Mouse (Mus musculus) lung, embryonic 15.5 days (tissue): Measurements from ENCODE around the gene Eprs. TPM values are rescaled to one million over a fixed set of nuclear protein-coding genes. Genes with fewer than 3 reads are reported as not detected.

ENCODE experiments used
- ATAC-seq: fragments of 200-750 bp; cut with Nextera tagmentation; 2 replicates; pipeline ENCODE4 v1.8.0; 2017; ENCODE audit warnings: moderate number of reproducible peaks, borderline replicate concordance; ENCODE audit not compliant: low FRiP score, low TSS enrichment; ENCODE audit errors: extremely low read depth
- H3K27ac ChIP-seq: fragments of 300-500 bp; sonication (generic); 2 replicates; pipeline ENCODE4 v1.5.1; 2015; ENCODE audit warnings: moderate library complexity, mild to moderate bottlenecking, inconsistent platforms
- H3K27me3 ChIP-seq: fragments of 300-500 bp; sonication (generic); 2 replicates; pipeline ENCODE4 v1.6.1; 2015; ENCODE audit warnings: inconsistent platforms
- H3K36me3 ChIP-seq: fragments of 300-500 bp; sonication (generic); 2 replicates; pipeline ENCODE4 v1.6.1; 2015; ENCODE audit warnings: inconsistent platforms
- H3K4me1 ChIP-seq: fragments of 300-500 bp; sonication (generic); 2 replicates; pipeline ENCODE4 v1.6.1; 2015; ENCODE audit warnings: inconsistent platforms
- H3K4me2 ChIP-seq: fragments of 300-500 bp; sonication (generic); 2 replicates; pipeline ENCODE4 v1.6.1; 2015; ENCODE audit warnings: inconsistent platforms, mild to moderate bottlenecking, moderate library complexity
- H3K4me3 ChIP-seq: fragments of 300-500 bp; sonication (generic); 2 replicates; pipeline ENCODE4 v1.5.1; 2015; ENCODE audit warnings: mild to moderate bottlenecking, inconsistent platforms
- H3K9ac ChIP-seq: fragments of 300-500 bp; sonication (generic); 2 replicates; pipeline ENCODE4 v1.6.1; 2015; ENCODE audit warnings: inconsistent platforms
- H3K9me3 ChIP-seq: fragments of 300-500 bp; sonication (generic); 2 replicates; pipeline ENCODE4 v1.6.1; 2016; ENCODE audit warnings: inconsistent platforms
- WGBS: fragments of 180-500 bp; shearing (Covaris S2); methylation state at CpG from one replicate; pipeline ENCODE4 v1.1.7; 2015; 5-methylcytosine and 5-hydroxymethylcytosine counted together
- polyA plus RNA-seq: library from polyadenylated mRNA; unstranded; fragments of >200 nt; fragmentation: Nextera tagmentation; extraction: Ambion mirVana; gene quantifications from 2 replicates; pipeline ENCODE4 v1.2.1, GENCODE M21; 2015

Gene Eprs
- polyA plus RNA-seq, 1 experiment from 2014 or later = 148 TPM

- 54% methylated on average over 4 of the region's 4 CpGs for WGBS
- Histone ChIP-seq H3K36me3 (no peaks in the 10 kb centered on the region), H3K27me3 (peaks cover 46% of the 10 kb centered on the region), H3K4me2 (peak overlapping the region; percentile 88), H3K4me3 (no peak overlapping the region), H3K27ac (no peak overlapping the region), H3K4me1 (peaks cover 11% of the 10 kb centered on the region), H3K9me3 (no peaks in the 10 kb centered on the region), H3K9ac (no peak overlapping the region)
- 0 out of 2 replicates have a peak, but pooled peaks have one; percentile 4 for ATAC-seq
Observed at GRCm38 (mm10) chr1:185454144-185454543, 91.3 kb downstream of the Eprs start.

- Histone ChIP-seq H3K9me3 (no peaks in the 10 kb centered on the region), H3K36me3 (no peaks in the 10 kb centered on the region), H3K27ac (no peak within 1 kb of the TSS), H3K9ac (no peak within 1 kb of the TSS), H3K4me3 (peak within 1 kb of the TSS; percentile 39), H3K27me3 (peaks cover 46% of the 10 kb centered on the region), H3K4me2 (peak within 1 kb of the TSS; percentile 88), H3K4me1 (peaks cover 11% of the 10 kb centered on the region)
- 2% methylated on average over 18 of the region's 18 CpGs for WGBS
- ATAC-seq = peak; percentile 82; the same call in 1 of the 2 replicates
Observed at GRCm38 (mm10) chr1:185454575-185454954, 91.7 kb downstream of the Eprs start, which contains the start of gene Slc30a10. TSS of gene Slc30a10 (plus strand) at chr1:185454848.

GRCm38 (mm10) chr1:185454955-185455701 lies 92.3 kb downstream of the Eprs start:
- Histone ChIP-seq H3K36me3 (no peaks in the 10 kb centered on the region), H3K27ac (no peak overlapping the region), H3K4me2 (peak overlapping the region; percentile 88), H3K4me3 (peak overlapping the region; percentile 39), H3K9ac (no peak overlapping the region), H3K27me3 (peaks cover 46% of the 10 kb centered on the region), H3K9me3 (no peaks in the 10 kb centered on the region), H3K4me1 (peaks cover 11% of the 10 kb centered on the region)
- ATAC-seq = peak; percentile 47; the same call in 1 of the 2 replicates
- under 1% methylated on average over 71 of the region's 71 CpGs for WGBS

- H3K4me3 ChIP-seq = no peak overlapping the region
- WGBS = 83% methylated on average over 9 of the region's 9 CpGs
Observed at GRCm38 (mm10) chr1:185456327-185456726, 93.5 kb downstream of the Eprs start.

GRCm38 (mm10) chr1:185460096-185460495 lies 97.3 kb downstream of the Eprs start:
- ATAC-seq = no peak
- H3K9ac ChIP-seq = no peak overlapping the region
- no peak overlapping the region for H3K4me2 ChIP-seq
- no peaks in the 10 kb centered on the region for H3K36me3 ChIP-seq
- no peak overlapping the region for H3K27ac ChIP-seq
- peaks cover 24% of the 10 kb centered on the region for H3K27me3 ChIP-seq
- peaks cover 5% of the 10 kb centered on the region for H3K4me1 ChIP-seq
- H3K9me3 ChIP-seq = no peaks in the 10 kb centered on the region
- no peak overlapping the region for H3K4me3 ChIP-seq
- 74% methylated on average over 5 of the region's 5 CpGs for WGBS

More at GRCm38 (mm10) chr1:185456327-185456726, 93.5 kb downstream of the Eprs start:
- Histone ChIP-seq H3K9me3 (no peaks in the 10 kb centered on the region), H3K4me1 (peaks cover 11% of the 10 kb centered on the region), H3K27me3 (peaks cover 46% of the 10 kb centered on the region), H3K9ac (no peak overlapping the region), H3K27ac (no peak overlapping the region), H3K36me3 (no peaks in the 10 kb centered on the region), H3K4me2 (no peak overlapping the region)
- ATAC-seq = no peak

GRCm38 (mm10) chr1:185462889-185463288 lies 100.0 kb downstream of the Eprs start:
- H3K27ac ChIP-seq = no peak overlapping the region
- 67% methylated on average over 5 of the region's 5 CpGs for WGBS
- no peak overlapping the region for H3K9ac ChIP-seq
- no peaks in the 10 kb centered on the region for H3K36me3 ChIP-seq
- H3K9me3 ChIP-seq = no peaks in the 10 kb centered on the region
- ATAC-seq = no peak
- H3K4me2 ChIP-seq = no peak overlapping the region
- H3K4me3 ChIP-seq = no peak overlapping the region
- no peaks in the 10 kb centered on the region for H3K4me1 ChIP-seq
- no peaks in the 10 kb centered on the region for H3K27me3 ChIP-seq

GRCm38 (mm10) chr1:185469551-185470021 lies 106.7 kb downstream of the Eprs start:
- Histone ChIP-seq H3K4me3 (no peak overlapping the region), H3K9ac (no peak overlapping the region), H3K9me3 (no peaks in the 10 kb centered on the region), H3K4me1 (no peaks in the 10 kb centered on the region), H3K36me3 (no peaks in the 10 kb centered on the region), H3K27ac (no peak overlapping the region), H3K27me3 (no peaks in the 10 kb centered on the region), H3K4me2 (no peak overlapping the region)
- WGBS = 50% methylated on average over 8 of the region's 8 CpGs
- peak; percentile 46; the same call in 1 of the 2 replicates for ATAC-seq

- Histone ChIP-seq H3K27me3 (no peaks in the 10 kb centered on the region), H3K27ac (no peak overlapping the region), H3K9ac (no peak overlapping the region), H3K9me3 (no peaks in the 10 kb centered on the region), H3K4me2 (no peak overlapping the region), H3K4me3 (no peak overlapping the region), H3K36me3 (no peaks in the 10 kb centered on the region), H3K4me1 (no peaks in the 10 kb centered on the region)
- WGBS = 41% methylated on average over 8 of the region's 8 CpGs
- ATAC-seq = peak; percentile 72; the same call in 1 of the 2 replicates
Observed at GRCm38 (mm10) chr1:185472025-185472720, 109.3 kb downstream of the Eprs start.

GRCm38 (mm10) chr1:185472730-185473129 lies 109.9 kb downstream of the Eprs start:
- no peak for ATAC-seq
- WGBS = 88% methylated on average over 4 of the region's 4 CpGs
- Histone ChIP-seq H3K27ac (no peak overlapping the region), H3K36me3 (no peaks in the 10 kb centered on the region), H3K9ac (no peak overlapping the region), H3K27me3 (no peaks in the 10 kb centered on the region), H3K4me1 (no peaks in the 10 kb centered on the region), H3K4me2 (no peak overlapping the region), H3K4me3 (no peak overlapping the region), H3K9me3 (no peaks in the 10 kb centered on the region)

- 68% methylated on average over 1 of the region's 1 CpGs for WGBS
- no peaks in the 10 kb centered on the region for H3K4me1 ChIP-seq
- H3K4me3 ChIP-seq = no peak overlapping the region
- ATAC-seq = no peak
- H3K36me3 ChIP-seq = no peaks in the 10 kb centered on the region
- H3K4me2 ChIP-seq = no peak overlapping the region
- H3K27me3 ChIP-seq = no peaks in the 10 kb centered on the region
- H3K9ac ChIP-seq = no peak overlapping the region
- no peak overlapping the region for H3K27ac ChIP-seq
- H3K9me3 ChIP-seq = no peaks in the 10 kb centered on the region
Observed at GRCm38 (mm10) chr1:185473437-185473836, 110.6 kb downstream of the Eprs start.
